Mouse (Mus musculus): ENCODE data around the gene Brsk2. TPM values are rescaled to one million over a fixed set of nuclear protein-coding genes. Genes with fewer than 3 reads are reported as not detected.
A peak's percentile ranks its signal among the peaks of the same experiment; 100 is the strongest.

The Brsk2 gene
- polyA plus RNA-seq, 1 experiment from 2014 or later: 0.84 TPM

DNA sequence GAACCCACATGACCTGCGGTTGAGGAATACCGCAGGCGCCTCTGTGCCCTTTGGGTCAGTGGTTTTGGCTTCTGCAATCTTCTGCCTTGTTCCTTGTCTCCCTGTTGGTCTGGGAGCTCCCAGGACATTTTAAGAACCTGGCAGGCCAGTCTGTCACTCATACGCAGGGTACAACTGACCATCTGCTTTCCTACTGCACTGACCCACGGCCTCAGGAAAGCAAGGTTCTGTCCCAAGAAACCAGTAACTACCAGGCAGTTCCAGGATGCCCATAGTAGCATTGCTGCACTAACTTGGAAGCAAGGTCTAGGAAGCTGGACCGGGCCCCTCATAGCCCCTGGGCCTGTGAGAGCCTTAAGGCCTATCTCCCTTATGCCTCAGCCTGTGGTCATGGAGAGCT is 14.6 kb upstream of the Brsk2 start:
- H3K9ac ChIP-seq (replicated peaks): no peak overlapping the region
- peaks cover 8% of the 10 kb centered on the region for H3K27me3 ChIP-seq
- 91% methylated on average over 6 of the region's 6 CpGs for WGBS
- no peak for ATAC-seq (ENCODE audit: insufficient number of reproducible peaks, insufficient read depth, low FRiP score, low TSS enrichment, low read depth)
- H3K9me3 ChIP-seq: no peaks in the 10 kb centered on the region
- no peaks in the 10 kb centered on the region for H3K4me1 ChIP-seq (replicated peaks)
- H3K4me2 ChIP-seq: no peak overlapping the region
- no peaks in the 10 kb centered on the region for H3K36me3 ChIP-seq
- no peak overlapping the region for H3K27ac ChIP-seq
- no peak overlapping the region for H3K4me3 ChIP-seq (replicated peaks)

DNA sequence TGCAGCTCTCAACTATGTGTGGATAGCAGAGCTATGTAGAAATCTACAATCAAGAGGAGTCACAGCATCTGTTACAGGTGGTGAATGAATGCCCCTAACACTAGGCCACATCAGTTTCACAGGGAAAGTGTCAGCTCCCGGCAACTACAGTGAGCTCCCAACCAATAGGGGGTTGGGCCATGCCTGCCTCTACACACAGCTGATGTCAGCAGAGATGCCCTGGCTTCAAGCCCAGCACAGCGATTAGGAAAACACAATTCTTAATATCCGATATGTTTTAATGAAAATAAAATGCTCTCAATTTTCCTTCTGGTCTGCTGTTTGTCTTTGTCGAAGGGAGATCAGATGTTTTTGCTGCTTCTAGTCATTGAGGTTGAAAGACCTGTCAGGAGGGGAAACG is 6.1 kb upstream of the Brsk2 start:
- peaks cover 53% of the 10 kb centered on the region for H3K27me3 ChIP-seq
- no peak overlapping the region for H3K9ac ChIP-seq (replicated peaks)
- no peaks in the 10 kb centered on the region for H3K36me3 ChIP-seq
- 79% methylated on average over 5 of the region's 5 CpGs for WGBS
- H3K4me3 ChIP-seq (replicated peaks): no peak overlapping the region
- H3K4me2 ChIP-seq: no peak overlapping the region
- H3K9me3 ChIP-seq: no peaks in the 10 kb centered on the region
- no peaks in the 10 kb centered on the region for H3K4me1 ChIP-seq (replicated peaks)
- no peak overlapping the region for H3K27ac ChIP-seq
- no peak for ATAC-seq (ENCODE audit: insufficient number of reproducible peaks, insufficient read depth, low FRiP score, low TSS enrichment, low read depth)

DNA sequence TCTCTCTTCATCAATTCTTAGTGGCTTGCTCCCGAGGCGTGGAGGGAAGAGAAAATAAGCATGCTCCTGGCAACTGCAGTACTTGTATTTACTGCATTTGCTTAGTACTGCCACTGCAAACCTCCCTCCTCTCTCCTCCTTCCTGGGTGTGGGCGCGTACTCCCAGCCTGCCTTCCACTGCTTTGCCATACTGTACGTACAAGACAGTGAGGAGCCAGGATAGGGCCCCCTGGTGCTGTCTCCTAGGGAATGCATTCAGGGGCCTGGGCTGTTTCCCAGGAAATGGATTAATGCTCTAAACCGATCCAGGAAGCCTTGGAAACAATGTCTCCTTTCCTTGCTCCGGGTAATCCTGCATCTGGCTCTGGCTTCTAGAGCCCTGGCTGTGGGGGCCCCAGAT is 3.6 kb upstream of the Brsk2 start:
- no peak overlapping the region for H3K4me2 ChIP-seq
- no peak overlapping the region for H3K4me3 ChIP-seq (replicated peaks)
- ATAC-seq (ENCODE audit: insufficient number of reproducible peaks, insufficient read depth, low FRiP score, low TSS enrichment, low read depth): no peak
- no peak overlapping the region for H3K27ac ChIP-seq
- no peak overlapping the region for H3K9ac ChIP-seq (replicated peaks)
- H3K36me3 ChIP-seq: no peaks in the 10 kb centered on the region
- H3K27me3 ChIP-seq: peaks cover 65% of the 10 kb centered on the region
- WGBS: 32% methylated on average over 7 of the region's 7 CpGs
- H3K9me3 ChIP-seq: no peaks in the 10 kb centered on the region
- H3K4me1 ChIP-seq (replicated peaks): peaks cover 11% of the 10 kb centered on the region

DNA sequence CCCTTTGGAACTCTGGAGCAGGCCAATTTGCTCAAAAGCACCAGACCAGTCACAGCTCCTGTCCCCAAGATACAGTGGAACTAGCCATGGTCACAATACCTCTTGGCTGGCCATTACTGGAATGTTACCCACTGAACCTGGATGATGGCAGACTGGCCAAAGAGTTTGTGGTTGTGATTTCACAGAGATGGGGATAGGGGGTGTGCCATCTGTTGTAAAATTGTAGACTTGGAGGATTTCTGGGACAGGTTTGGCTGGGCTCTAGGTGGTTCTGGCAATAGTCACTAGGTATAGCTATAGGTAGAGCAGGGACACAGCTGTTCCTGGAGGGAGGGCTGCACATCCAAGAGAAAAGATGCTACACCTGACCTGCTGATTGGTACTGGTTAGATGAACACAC is 2.0 kb upstream of the Brsk2 start:
- H3K27ac ChIP-seq: no peak overlapping the region
- H3K4me1 ChIP-seq (replicated peaks): peaks cover 11% of the 10 kb centered on the region
- H3K9ac ChIP-seq (replicated peaks): no peak overlapping the region
- no peaks in the 10 kb centered on the region for H3K9me3 ChIP-seq
- no peaks in the 10 kb centered on the region for H3K36me3 ChIP-seq
- no peak for ATAC-seq (ENCODE audit: insufficient number of reproducible peaks, insufficient read depth, low FRiP score, low TSS enrichment, low read depth)
- H3K4me3 ChIP-seq (replicated peaks): no peak overlapping the region
- peaks cover 81% of the 10 kb centered on the region for H3K27me3 ChIP-seq
- no peak overlapping the region for H3K4me2 ChIP-seq

DNA sequence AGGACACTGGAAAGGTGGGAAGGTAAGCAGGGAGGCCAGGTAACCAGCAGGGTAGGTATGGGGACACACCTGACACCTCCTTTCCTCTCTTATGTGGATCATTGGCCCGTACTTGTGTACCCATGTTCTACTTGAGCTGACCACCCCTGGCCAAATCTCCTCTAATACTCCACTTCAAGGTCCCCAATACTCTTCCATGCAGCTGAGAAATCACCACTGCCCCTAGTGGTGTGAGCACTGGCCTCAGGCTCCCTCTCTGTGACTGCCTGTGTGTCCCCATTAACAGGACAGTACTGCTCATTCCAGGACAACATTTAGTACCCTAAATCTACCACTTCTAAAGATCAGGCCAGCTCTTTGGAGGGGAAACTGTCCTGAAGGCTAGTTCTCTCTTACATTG is 1.5 kb upstream of the Brsk2 start:
- H3K4me3 ChIP-seq (replicated peaks): no peak overlapping the region
- no peak overlapping the region for H3K27ac ChIP-seq
- H3K27me3 ChIP-seq: peaks cover 83% of the 10 kb centered on the region
- WGBS: 89% methylated on average over 1 of the region's 1 CpGs
- H3K9ac ChIP-seq (replicated peaks): no peak overlapping the region
- H3K36me3 ChIP-seq: no peaks in the 10 kb centered on the region
- H3K4me2 ChIP-seq: no peak overlapping the region
- no peak for ATAC-seq (ENCODE audit: insufficient number of reproducible peaks, insufficient read depth, low FRiP score, low TSS enrichment, low read depth)
- H3K4me1 ChIP-seq (replicated peaks): peaks cover 11% of the 10 kb centered on the region
- H3K9me3 ChIP-seq: no peaks in the 10 kb centered on the region

DNA sequence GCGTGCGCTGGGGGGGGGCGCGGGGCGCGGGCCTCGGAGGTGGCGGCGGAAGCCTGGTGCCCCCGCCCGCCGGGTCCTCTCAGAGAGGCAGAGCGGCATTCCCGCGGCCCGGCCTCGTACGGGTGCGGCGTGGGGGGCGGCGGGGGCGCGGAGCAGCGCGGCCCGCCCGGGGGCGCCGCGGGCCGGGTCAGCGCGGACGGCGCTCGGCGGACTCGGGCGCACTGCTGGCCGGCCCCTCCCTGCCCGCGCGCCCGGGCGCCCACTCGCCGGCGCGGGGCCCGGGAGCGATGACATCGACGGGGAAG is 200 bp downstream of the Brsk2 start:
- peaks cover 89% of the 10 kb centered on the region for H3K27me3 ChIP-seq
- H3K27ac ChIP-seq: no peak overlapping the region
- peak overlapping the region; percentile 51; the same call in 1 of the 2 replicates for H3K9ac ChIP-seq (replicated peaks)
- H3K9me3 ChIP-seq: no peaks in the 10 kb centered on the region
- 0% methylated on average over 20 of the region's 54 CpGs for WGBS
- peak overlapping the region; percentile 82 for H3K4me2 ChIP-seq
- ATAC-seq (ENCODE audit: insufficient number of reproducible peaks, insufficient read depth, low FRiP score, low TSS enrichment, low read depth): peak; percentile 46
- H3K36me3 ChIP-seq: no peaks in the 10 kb centered on the region
- H3K4me3 ChIP-seq (replicated peaks): peak overlapping the region; percentile 51
- H3K4me1 ChIP-seq (replicated peaks): peaks cover 11% of the 10 kb centered on the region

DNA sequence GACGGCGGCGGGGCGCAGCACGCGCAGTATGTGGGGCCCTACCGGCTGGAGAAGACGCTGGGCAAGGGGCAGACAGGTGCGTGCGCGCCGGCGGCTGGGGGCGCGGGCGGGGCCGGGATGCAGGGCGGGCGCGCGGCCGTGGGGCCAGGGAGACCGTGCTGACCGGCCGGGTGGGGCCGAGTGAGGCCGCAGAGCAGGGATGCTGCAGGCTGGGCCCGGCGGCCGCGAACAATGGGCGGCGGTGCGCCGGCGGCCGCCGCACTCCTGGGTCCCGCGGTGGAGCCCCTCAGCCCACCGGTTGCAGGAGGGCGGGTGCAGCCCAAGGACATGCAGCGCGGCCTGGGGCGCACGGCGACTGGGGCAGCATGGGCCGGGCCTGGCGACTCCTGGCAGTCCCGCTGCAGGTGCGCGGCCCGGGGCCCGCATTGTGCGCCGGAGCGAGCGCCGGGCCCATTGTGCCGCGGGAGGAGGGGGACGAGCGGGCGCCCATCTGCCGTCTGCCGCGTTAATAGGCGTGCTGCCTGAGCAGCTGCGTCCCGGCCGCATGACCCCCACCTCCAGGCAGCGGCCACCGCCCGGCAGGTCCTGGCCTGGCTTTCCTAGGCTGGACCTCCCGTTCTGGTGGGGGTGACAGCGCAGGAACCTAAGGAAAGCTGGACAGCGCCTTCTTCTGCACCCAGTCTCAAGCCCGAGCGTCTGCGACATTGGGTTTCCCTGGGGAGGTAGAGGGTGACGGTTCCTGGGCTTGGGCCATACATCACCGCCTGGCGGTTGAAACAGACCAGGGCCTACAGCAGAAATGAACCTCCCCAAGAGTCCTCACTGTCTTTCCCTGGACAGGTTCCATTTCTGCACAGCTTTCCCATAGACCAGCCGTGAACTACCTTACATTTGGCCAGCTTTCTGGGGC is 808 bp downstream of the Brsk2 start:
- peaks cover 87% of the 10 kb centered on the region for H3K27me3 ChIP-seq
- no peaks in the 10 kb centered on the region for H3K9me3 ChIP-seq
- no peaks in the 10 kb centered on the region for H3K36me3 ChIP-seq
- peaks cover 11% of the 10 kb centered on the region for H3K4me1 ChIP-seq (replicated peaks)
- 1% methylated on average over 72 of the region's 84 CpGs for WGBS
- no peak for ATAC-seq (ENCODE audit: insufficient number of reproducible peaks, insufficient read depth, low FRiP score, low TSS enrichment, low read depth)
- H3K4me2 ChIP-seq: peak overlapping the region; percentile 82
- H3K27ac ChIP-seq: no peak overlapping the region
- peak overlapping the region; percentile 51; the same call in 1 of the 2 replicates for H3K9ac ChIP-seq (replicated peaks)
- peak overlapping the region; percentile 51 for H3K4me3 ChIP-seq (replicated peaks)

DNA sequence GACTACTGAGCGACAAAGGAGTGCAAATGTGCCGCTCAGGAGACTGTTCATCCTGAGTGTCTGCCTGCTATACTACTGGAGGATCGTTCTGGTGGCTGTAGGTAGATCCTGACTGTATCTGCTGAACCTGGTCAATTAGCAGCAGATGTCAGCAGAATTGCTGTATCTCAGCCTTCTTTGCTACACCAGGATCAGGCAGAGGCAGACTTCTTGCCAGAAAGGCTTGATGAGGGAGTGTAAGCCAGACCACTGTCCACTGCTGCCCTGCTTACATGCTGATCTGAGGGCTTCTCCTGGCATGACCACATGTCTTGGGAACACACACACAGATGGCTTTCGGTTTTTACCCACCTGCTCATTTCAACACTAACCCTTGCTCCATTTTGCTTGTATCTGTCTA is 2.3 kb downstream of the Brsk2 start:
- H3K27me3 ChIP-seq: peaks cover 79% of the 10 kb centered on the region
- no peak overlapping the region for H3K27ac ChIP-seq
- H3K4me2 ChIP-seq: no peak overlapping the region
- H3K4me3 ChIP-seq (replicated peaks): no peak overlapping the region
- WGBS: 83% methylated on average over 4 of the region's 4 CpGs
- H3K9ac ChIP-seq (replicated peaks): no peak overlapping the region
- ATAC-seq (ENCODE audit: insufficient number of reproducible peaks, insufficient read depth, low FRiP score, low TSS enrichment, low read depth): no peak
- H3K4me1 ChIP-seq (replicated peaks): peaks cover 11% of the 10 kb centered on the region
- no peaks in the 10 kb centered on the region for H3K36me3 ChIP-seq
- H3K9me3 ChIP-seq: no peaks in the 10 kb centered on the region

DNA sequence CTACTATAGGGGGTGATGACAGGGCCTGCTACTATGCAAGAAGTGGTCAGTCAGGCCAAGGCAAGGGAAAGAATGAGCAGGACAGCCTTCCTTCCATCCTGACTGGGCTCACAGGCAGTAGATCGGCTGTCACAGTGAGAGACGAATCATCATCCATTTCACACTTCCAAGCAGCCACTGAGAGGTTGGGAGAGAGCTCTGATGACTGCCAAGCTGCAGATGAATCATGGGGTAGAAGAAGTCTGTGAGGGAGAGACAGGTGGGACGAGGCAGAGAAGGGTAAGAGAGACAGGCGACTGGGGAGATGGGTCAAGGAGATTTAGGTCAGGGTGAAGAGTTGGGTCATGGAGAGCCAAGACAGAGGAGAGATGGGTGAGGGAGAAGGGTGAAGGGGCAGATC is 3.4 kb downstream of the Brsk2 start:
- no peak overlapping the region for H3K4me2 ChIP-seq
- no peaks in the 10 kb centered on the region for H3K36me3 ChIP-seq
- H3K27ac ChIP-seq: no peak overlapping the region
- no peak overlapping the region for H3K9ac ChIP-seq (replicated peaks)
- H3K27me3 ChIP-seq: peaks cover 69% of the 10 kb centered on the region
- no peak overlapping the region for H3K4me3 ChIP-seq (replicated peaks)
- peaks cover 11% of the 10 kb centered on the region for H3K4me1 ChIP-seq (replicated peaks)
- 73% methylated on average over 4 of the region's 4 CpGs for WGBS
- no peak for ATAC-seq (ENCODE audit: insufficient number of reproducible peaks, insufficient read depth, low FRiP score, low TSS enrichment, low read depth)
- no peaks in the 10 kb centered on the region for H3K9me3 ChIP-seq

DNA sequence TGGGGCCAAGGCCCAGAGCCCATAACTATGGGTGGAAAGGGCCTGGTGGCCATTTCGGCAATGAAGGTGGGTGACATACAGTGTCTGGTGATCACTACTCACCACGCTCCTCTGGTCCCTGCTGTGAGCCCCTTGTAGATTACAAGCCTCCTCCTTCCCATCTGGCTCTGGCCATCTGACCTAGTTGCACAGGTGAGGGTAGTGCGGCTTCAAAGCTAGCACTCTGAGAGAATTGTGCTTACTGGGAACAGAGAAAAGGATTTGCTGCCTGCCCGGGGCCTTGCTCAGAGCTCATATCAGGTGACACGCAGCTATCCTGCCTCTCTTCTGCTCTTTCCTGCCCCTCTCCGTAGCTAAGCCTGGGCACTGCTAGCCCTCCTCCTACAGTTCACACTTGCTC is 4.1 kb downstream of the Brsk2 start:
- Histone ChIP-seq H3K4me1 (replicated peaks) (peaks cover 11% of the 10 kb centered on the region), H3K9ac (replicated peaks) (no peak overlapping the region), H3K36me3 (no peaks in the 10 kb centered on the region), H3K27me3 (peaks cover 62% of the 10 kb centered on the region), H3K4me3 (replicated peaks) (no peak overlapping the region), H3K9me3 (no peaks in the 10 kb centered on the region), H3K4me2 (no peak overlapping the region), H3K27ac (no peak overlapping the region)
- no peak for ATAC-seq (ENCODE audit: insufficient number of reproducible peaks, insufficient read depth, low FRiP score, low TSS enrichment, low read depth)
- 73% methylated on average over 6 of the region's 6 CpGs for WGBS

DNA sequence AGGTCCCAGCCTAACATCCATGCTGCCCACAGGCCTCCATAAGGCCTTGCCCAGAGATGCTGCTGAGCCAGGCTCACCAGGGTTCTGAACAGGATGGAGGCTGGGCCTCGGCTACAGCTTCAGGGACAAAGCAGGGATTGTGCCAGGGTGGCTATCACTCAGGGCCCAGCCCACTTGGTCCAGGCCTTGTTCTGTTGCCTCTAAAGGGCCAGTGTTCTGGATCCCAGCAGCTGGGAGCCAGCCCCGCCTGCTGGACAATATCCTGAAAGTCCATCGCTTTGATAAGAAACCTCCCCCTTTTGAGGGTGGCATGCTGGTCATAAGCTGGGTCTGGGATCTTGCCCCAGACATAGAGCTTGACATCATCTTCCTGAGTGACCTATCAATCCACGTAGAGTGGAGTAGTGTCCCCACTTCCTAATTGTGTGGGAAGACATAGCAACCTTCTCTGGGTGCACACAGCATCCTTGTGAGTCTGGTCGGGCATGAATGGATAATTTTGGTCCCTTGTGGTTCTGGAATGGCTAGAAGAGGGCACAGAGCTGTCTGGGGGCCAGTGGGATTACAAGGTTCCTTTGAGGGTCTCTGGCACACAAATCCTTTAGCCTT is 6.1 kb downstream of the Brsk2 start:
- Histone ChIP-seq H3K4me2 (no peak overlapping the region), H3K4me3 (replicated peaks) (no peak overlapping the region), H3K9me3 (no peaks in the 10 kb centered on the region), H3K9ac (replicated peaks) (no peak overlapping the region), H3K36me3 (no peaks in the 10 kb centered on the region), H3K4me1 (replicated peaks) (no peaks in the 10 kb centered on the region), H3K27ac (no peak overlapping the region), H3K27me3 (peaks cover 46% of the 10 kb centered on the region)
- WGBS: 71% methylated on average over 5 of the region's 5 CpGs
- ATAC-seq (ENCODE audit: insufficient number of reproducible peaks, insufficient read depth, low FRiP score, low TSS enrichment, low read depth): no peak

DNA sequence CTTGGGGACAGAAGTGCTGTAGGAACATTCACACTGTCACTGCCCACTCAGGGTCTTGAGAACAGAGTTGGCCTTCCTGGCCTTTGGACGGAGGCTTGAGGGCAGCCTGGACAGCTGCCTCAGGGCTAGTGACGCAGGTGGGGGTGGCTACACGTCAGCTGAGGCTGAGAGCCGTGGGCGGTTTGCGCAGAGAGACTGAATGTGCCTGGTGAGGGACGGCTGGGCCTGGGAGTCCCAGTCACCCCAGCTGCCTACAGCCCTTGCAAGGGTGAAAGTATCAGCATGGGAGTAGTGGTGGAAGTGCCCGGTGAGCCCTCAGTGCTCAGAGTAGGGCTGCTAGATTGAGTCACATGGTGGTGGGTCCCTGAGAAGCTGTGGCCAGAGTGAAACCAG is 6.6 kb downstream of the Brsk2 start:
- 75% methylated on average over 8 of the region's 8 CpGs for WGBS
- Histone ChIP-seq H3K36me3 (no peaks in the 10 kb centered on the region), H3K27me3 (peaks cover 41% of the 10 kb centered on the region), H3K27ac (no peak overlapping the region), H3K4me3 (replicated peaks) (no peak overlapping the region), H3K9ac (replicated peaks) (no peak overlapping the region), H3K9me3 (no peaks in the 10 kb centered on the region), H3K4me1 (replicated peaks) (no peaks in the 10 kb centered on the region), H3K4me2 (no peak overlapping the region)
- ATAC-seq (ENCODE audit: insufficient number of reproducible peaks, insufficient read depth, low FRiP score, low TSS enrichment, low read depth): no peak

Measured in limb, embryonic 12.5 days (tissue).